Mouse (Mus musculus): ENCODE results near the gene Gm9945. TPM values are rescaled to one million over a fixed set of nuclear protein-coding genes. Genes with fewer than 3 reads are reported as not detected.
A peak's percentile ranks its signal among the peaks of the same experiment; 100 is the strongest.

Gene Gm9945
- polyA plus RNA-seq, 1 experiment from 2014 or later, result not detected

GRCm38 (mm10) chr11:53507098-53507805 lies 27.3 kb downstream of the Gm9945 start:
- no peak overlapping the region for H3K27ac ChIP-seq
- DNase-seq (ENCODE audit: low spot score), result peak; percentile 68
- no peaks in the 10 kb centered on the region for H3K36me3 ChIP-seq
- H3K4me3 ChIP-seq, result no peak overlapping the region
- H3K9me3 ChIP-seq, result no peaks in the 10 kb centered on the region
- WGBS, result 89% methylated on average over 9 of the region's 9 CpGs
- H3K4me1 ChIP-seq, result 0 out of 2 replicates have a peak, but pooled peaks cover 4% of the 10 kb centered on the region
- H3K27me3 ChIP-seq (ENCODE audit: insufficient read depth, poor library complexity, severe bottlenecking), result no peaks in the 10 kb centered on the region

GRCm38 (mm10) chr11:53508152-53508551 lies 28.2 kb downstream of the Gm9945 start:
- Histone ChIP-seq H3K4me3 (no peak overlapping the region), H3K36me3 (no peaks in the 10 kb centered on the region)

GRCm38 (mm10) chr11:53508591-53508990 lies 28.6 kb downstream of the Gm9945 start:
- H3K27ac ChIP-seq, result no peak overlapping the region
- WGBS, result 50% methylated on average over 3 of the region's 3 CpGs
- H3K27me3 ChIP-seq (ENCODE audit: insufficient read depth, poor library complexity, severe bottlenecking), result no peaks in the 10 kb centered on the region
- DNase-seq (ENCODE audit: low spot score), result no peak
- no peak overlapping the region for H3K4me3 ChIP-seq
- no peaks in the 10 kb centered on the region for H3K36me3 ChIP-seq
- H3K4me1 ChIP-seq, result 0 out of 2 replicates have a peak, but pooled peaks cover 4% of the 10 kb centered on the region
- H3K9me3 ChIP-seq, result no peaks in the 10 kb centered on the region

More at GRCm38 (mm10) chr11:53508152-53508551, 28.2 kb downstream of the Gm9945 start:
- 79% methylated on average over 7 of the region's 7 CpGs for WGBS
- DNase-seq (ENCODE audit: low spot score), result no peak
- Histone ChIP-seq H3K27me3 (ENCODE audit: insufficient read depth, poor library complexity, severe bottlenecking) (no peaks in the 10 kb centered on the region), H3K4me1 (0 out of 2 replicates have a peak, but pooled peaks cover 4% of the 10 kb centered on the region), H3K27ac (no peak overlapping the region), H3K9me3 (no peaks in the 10 kb centered on the region)

- no peaks in the 10 kb centered on the region for H3K27me3 ChIP-seq (ENCODE audit: insufficient read depth, poor library complexity, severe bottlenecking)
- 46% methylated on average over 5 of the region's 5 CpGs for WGBS
- H3K4me1 ChIP-seq, result 0 out of 2 replicates have a peak, but pooled peaks cover 4% of the 10 kb centered on the region
Measured at GRCm38 (mm10) chr11:53510351-53510750, 30.4 kb downstream of the Gm9945 start.

GRCm38 (mm10) chr11:53516775-53517627 lies 37.0 kb downstream of the Gm9945 start:
- 48% methylated on average over 8 of the region's 8 CpGs for WGBS
- no peaks in the 10 kb centered on the region for H3K36me3 ChIP-seq
- peaks cover 11% of the 10 kb centered on the region; the same call in 1 of the 2 replicates for H3K27me3 ChIP-seq (ENCODE audit: insufficient read depth, poor library complexity, severe bottlenecking)
- no peak for DNase-seq (ENCODE audit: low spot score)
- H3K27ac ChIP-seq, result no peak overlapping the region
- H3K4me3 ChIP-seq, result no peak overlapping the region
- no peaks in the 10 kb centered on the region for H3K9me3 ChIP-seq
- H3K4me1 ChIP-seq, result peaks cover 36% of the 10 kb centered on the region

More at GRCm38 (mm10) chr11:53510351-53510750, 30.4 kb downstream of the Gm9945 start:
- H3K9me3 ChIP-seq, result no peaks in the 10 kb centered on the region
- no peak overlapping the region for H3K27ac ChIP-seq
- DNase-seq (ENCODE audit: low spot score), result no peak
- H3K36me3 ChIP-seq, result no peaks in the 10 kb centered on the region
- H3K4me3 ChIP-seq, result no peak overlapping the region

- Histone ChIP-seq H3K4me3 (no peak overlapping the region), H3K4me1 (peaks cover 52% of the 10 kb centered on the region), H3K27ac (no peak overlapping the region), H3K9me3 (no peaks in the 10 kb centered on the region), H3K27me3 (ENCODE audit: insufficient read depth, poor library complexity, severe bottlenecking) (peaks cover 11% of the 10 kb centered on the region; the same call in 1 of the 2 replicates), H3K36me3 (no peaks in the 10 kb centered on the region)
- DNase-seq (ENCODE audit: low spot score), result no peak
- 41% methylated on average over 5 of the region's 5 CpGs for WGBS
Measured at GRCm38 (mm10) chr11:53518759-53519158, 38.8 kb downstream of the Gm9945 start.

- no peaks in the 10 kb centered on the region for H3K36me3 ChIP-seq
- H3K9me3 ChIP-seq, result no peaks in the 10 kb centered on the region
- H3K4me3 ChIP-seq, result peak within 1 kb of the TSS; percentile 97
- 5% methylated on average over 79 of the region's 79 CpGs for WGBS
- H3K27me3 ChIP-seq (ENCODE audit: insufficient read depth, poor library complexity, severe bottlenecking), result peaks cover 11% of the 10 kb centered on the region; the same call in 1 of the 2 replicates
- no peak for DNase-seq (ENCODE audit: low spot score)
- H3K4me1 ChIP-seq, result peaks cover 57% of the 10 kb centered on the region
- peak within 1 kb of the TSS; percentile 95 for H3K27ac ChIP-seq
Measured at GRCm38 (mm10) chr11:53519207-53520121, 39.5 kb downstream of the Gm9945 start, which contains the start of gene Sept8. Gene Sept8, plus strand, starts transcription at chr11:53519257.

GRCm38 (mm10) chr11:53520122-53520978 lies 40.4 kb downstream of the Gm9945 start:
- H3K27me3 ChIP-seq (ENCODE audit: insufficient read depth, poor library complexity, severe bottlenecking), result peaks cover 11% of the 10 kb centered on the region; the same call in 1 of the 2 replicates
- 1% methylated on average over 24 of the region's 24 CpGs for WGBS
- H3K4me1 ChIP-seq, result peaks cover 66% of the 10 kb centered on the region
- peak overlapping the region; percentile 97 for H3K4me3 ChIP-seq
- no peaks in the 10 kb centered on the region for H3K9me3 ChIP-seq
- peak overlapping the region; percentile 95 for H3K27ac ChIP-seq
- peak; percentile 85 for DNase-seq (ENCODE audit: low spot score)
- no peaks in the 10 kb centered on the region for H3K36me3 ChIP-seq

GRCm38 (mm10) chr11:53521120-53521820 lies 41.3 kb downstream of the Gm9945 start:
- H3K36me3 ChIP-seq, result no peaks in the 10 kb centered on the region
- H3K4me1 ChIP-seq, result peaks cover 75% of the 10 kb centered on the region
- H3K9me3 ChIP-seq, result no peaks in the 10 kb centered on the region
- WGBS, result 34% methylated on average over 16 of the region's 16 CpGs
- peaks cover 11% of the 10 kb centered on the region; the same call in 1 of the 2 replicates for H3K27me3 ChIP-seq (ENCODE audit: insufficient read depth, poor library complexity, severe bottlenecking)
- peak overlapping the region; percentile 52; the same call in 1 of the 2 replicates for H3K27ac ChIP-seq
- peak overlapping the region; percentile 97 for H3K4me3 ChIP-seq
- no peak for DNase-seq (ENCODE audit: low spot score)

- H3K36me3 ChIP-seq, result no peaks in the 10 kb centered on the region
- H3K4me3 ChIP-seq, result peak overlapping the region; percentile 97
- no peak overlapping the region; the same call in 1 of the 2 replicates for H3K27ac ChIP-seq
- H3K9me3 ChIP-seq, result no peaks in the 10 kb centered on the region
- H3K4me1 ChIP-seq, result peaks cover 79% of the 10 kb centered on the region
- no peak for DNase-seq (ENCODE audit: low spot score)
- peaks cover 11% of the 10 kb centered on the region; the same call in 1 of the 2 replicates for H3K27me3 ChIP-seq (ENCODE audit: insufficient read depth, poor library complexity, severe bottlenecking)
- WGBS, result 37% methylated on average over 7 of the region's 7 CpGs
Measured at GRCm38 (mm10) chr11:53521821-53522131, 41.8 kb downstream of the Gm9945 start.

- Histone ChIP-seq H3K9me3 (no peaks in the 10 kb centered on the region), H3K4me3 (no peak overlapping the region), H3K27ac (no peak overlapping the region), H3K27me3 (ENCODE audit: insufficient read depth, poor library complexity, severe bottlenecking) (peaks cover 11% of the 10 kb centered on the region; the same call in 1 of the 2 replicates), H3K4me1 (peaks cover 78% of the 10 kb centered on the region), H3K36me3 (no peaks in the 10 kb centered on the region)
- DNase-seq (ENCODE audit: low spot score), result no peak
- 83% methylated on average over 3 of the region's 3 CpGs for WGBS
Measured at GRCm38 (mm10) chr11:53522362-53522761, 42.4 kb downstream of the Gm9945 start.

Data from heart, embryonic 10.5 days (tissue).